Mouse (Mus musculus) kidney, postnatal 25 days (tissue): ENCODE data around the gene Uba52.
A peak's percentile ranks its signal among the peaks of the same experiment; 100 is the strongest.
"Not testable (repeated sequence)": the region's sequence is repeated elsewhere in the genome, so short reads cannot be mapped to it uniquely, and the experiment has no call there.

Experiments used
- DNase-seq, 2 experiments: peaks; one replicate each; pipeline ENCODE4 v3.0.0; 2021; ENCODE audit warnings: mixed read lengths in 2 of 2

The Uba52 gene

DNA sequence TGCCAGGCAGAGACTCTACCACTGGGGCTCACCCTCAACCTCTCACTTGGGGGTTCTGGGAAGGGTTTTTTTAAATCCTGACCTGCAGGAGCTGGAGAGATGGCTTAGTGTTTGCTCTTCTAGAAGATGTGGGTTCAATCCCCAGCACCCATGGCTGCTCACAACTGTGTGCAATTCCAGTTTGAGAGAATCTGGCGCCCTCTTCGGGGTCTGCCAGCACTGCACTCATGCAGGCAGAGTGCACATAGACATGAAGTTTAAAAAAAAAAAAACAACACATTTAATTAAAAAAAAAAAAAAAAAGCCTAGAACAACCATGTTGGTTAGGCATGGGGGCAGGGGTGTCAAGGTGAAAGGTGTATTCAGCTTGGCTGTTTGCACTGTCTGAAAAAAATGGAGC lies 19.7 kb upstream of the Uba52 start:
- DNase-seq = no peak

DNA sequence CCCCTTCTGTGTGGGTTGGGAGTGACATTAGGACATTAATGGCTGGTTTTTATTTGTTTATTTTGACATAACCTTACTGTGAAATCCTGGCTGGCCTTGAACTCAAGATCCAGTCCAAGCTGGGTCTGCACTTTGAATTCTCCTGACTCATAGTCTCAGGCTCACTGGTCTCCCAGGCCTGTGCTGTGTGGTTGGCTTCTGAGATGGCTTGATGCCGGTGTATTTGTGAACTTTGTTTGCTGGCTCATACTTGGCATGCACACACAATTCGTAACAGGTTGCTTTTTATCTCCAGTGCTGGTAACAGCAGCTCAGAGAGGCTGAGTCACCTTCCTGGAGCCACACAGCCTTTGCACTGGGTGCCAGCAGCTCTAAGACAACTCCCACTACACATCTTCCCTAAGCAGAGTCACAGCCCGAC lies 19.1 kb upstream of the Uba52 start:
- no peak for DNase-seq

DNA sequence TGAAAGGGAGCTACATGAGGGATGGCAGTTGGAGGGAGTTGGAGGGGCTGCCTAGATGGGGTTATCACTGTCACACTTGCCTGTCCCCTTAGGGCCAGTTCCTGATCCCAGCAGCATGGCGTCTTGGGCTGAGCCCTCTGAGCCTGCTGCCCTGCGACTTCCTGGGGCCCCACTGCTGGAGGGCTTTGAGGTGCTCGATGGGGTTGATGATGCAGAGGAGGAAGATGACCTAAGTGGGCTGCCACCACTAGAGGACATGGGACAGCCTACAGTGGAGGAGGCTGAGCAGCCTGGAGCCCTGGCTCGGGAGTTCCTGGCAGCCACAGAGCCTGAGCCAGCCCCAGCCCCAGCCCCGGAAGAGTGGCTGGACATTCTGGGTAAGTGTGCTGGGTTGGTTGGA lies 18.7 kb upstream of the Uba52 start:
- no peak for DNase-seq

DNA sequence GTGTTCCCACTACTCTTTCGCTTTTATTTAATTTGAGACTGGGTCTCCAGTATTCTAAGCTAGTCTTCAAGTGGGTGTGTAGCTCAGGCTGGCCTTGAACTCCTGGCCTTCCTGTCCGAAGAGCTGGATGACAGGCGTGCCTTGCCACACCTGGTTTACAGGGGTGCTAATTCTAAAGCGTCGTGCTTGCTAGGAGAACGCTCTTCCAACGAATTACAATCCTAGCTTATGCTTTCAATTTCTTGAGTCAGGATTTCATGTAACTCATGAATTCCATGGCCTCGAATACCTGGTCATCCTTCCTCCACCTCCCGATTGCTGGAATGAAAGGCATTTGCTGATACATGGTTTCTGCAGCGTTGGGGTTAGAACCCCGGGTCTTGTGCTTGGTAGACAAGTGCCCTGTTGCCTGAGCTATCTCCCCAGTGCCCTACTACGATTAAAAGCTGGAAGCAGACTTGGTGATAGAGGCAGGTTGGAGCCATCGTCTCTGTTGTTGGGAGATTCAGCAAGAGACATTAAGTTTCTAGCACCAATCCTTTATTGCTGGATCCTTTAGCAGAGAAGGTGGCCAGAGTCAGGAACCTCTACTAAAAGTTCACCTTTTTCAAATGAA lies 17.7 kb upstream of the Uba52 start:
- DNase-seq = no peak

- peak; percentile 99 for DNase-seq
These were observed 17.0 kb upstream of the Uba52 start, which contains the start of the genes Fkbp8 and Kxd1 for GRCm38 (mm10) chr8:70527512-70528181. Gene Fkbp8, plus strand, starts transcription at chr8:70527724. Gene Kxd1, minus strand, starts transcription at chr8:70527956.

- DNase-seq = no peak
These were observed 16.5 kb upstream of the Uba52 start for GRCm38 (mm10) chr8:70527111-70527511.

GRCm38 (mm10) chr8:70522592-70523403 lies 12.2 kb upstream of the Uba52 start:
- DNase-seq = peak; percentile 96 to 98

- no peak for DNase-seq
These were observed 9.0 kb upstream of the Uba52 start for GRCm38 (mm10) chr8:70519606-70520005.

DNA sequence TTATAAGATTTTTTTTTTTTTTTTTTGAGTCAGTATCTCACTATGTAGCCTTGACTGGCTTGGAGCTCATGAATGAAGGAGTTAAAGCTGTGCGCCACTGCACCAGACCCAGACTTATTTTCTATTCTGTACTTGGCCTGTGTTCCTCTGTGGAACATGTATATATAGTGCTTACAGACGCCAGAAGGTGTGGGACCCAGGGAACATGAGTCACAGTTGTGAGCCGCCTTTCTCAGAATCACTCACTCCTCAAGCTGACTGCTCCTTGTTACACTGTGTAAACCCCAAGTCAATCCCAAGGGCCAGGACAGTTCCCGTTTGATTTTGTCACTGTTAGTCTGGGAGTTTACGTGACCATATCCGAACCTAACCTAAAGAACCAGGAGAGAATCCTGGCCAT lies 8.4 kb upstream of the Uba52 start:
- no peak for DNase-seq

- DNase-seq = no peak
These were observed 7.5 kb upstream of the Uba52 start for GRCm38 (mm10) chr8:70517940-70518643.

- peak in 1 of 2 experiments; percentile 44 for DNase-seq
These were observed 2.8 kb upstream of the Uba52 start for GRCm38 (mm10) chr8:70513441-70513840.

DNA sequence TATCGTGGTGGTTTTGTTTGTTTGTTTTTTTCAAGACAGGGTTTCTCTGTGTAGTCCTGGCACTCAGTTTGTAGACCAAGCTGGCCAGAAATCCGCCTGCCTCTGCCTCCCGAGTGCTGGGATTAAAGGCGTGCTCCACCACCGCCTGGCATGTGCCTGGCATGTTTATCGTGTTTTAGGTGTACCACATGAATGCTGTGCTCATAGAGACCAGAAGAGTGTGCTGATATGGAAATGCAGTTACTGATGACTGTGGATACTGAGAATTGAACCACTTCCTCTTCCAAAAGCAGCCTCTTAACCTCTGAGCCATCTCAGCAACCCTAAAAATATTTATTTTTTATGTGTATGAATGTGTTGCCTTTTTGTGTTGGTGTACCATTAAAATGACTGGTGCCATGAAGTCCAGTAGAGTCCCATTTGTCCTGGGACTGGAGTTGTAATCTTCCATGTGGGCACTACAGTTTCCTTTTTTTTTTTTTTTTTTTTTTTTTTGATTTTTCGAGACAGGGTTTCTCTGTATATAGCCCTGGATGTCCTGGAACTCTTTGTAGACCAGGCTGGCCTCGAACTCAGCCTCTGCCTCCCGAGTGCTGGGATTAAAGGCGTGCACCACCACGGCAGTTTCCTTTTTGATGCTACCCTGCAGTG lies 1.8 kb upstream of the Uba52 start:
- DNase-seq = no peak

DNA sequence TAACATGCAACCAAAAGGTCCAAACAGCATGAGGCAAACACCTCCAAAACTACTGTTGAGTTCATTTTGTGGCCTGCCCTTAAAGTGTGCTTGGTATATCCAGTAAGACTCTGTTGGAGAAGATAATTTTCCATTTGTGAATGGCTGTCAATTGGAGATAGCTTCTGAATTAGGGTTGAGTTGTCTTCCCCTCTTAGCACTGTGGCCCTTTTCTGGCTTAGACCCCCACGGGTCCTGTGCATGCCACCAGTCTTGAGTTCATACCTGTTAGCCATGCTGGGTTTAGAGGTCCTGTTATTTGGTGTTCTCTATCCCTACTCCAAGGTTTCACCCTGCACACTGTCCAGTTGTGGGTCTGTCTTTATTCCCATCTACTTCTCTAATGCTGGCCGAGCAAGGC lies 1.2 kb upstream of the Uba52 start:
- DNase-seq = no peak

DNA sequence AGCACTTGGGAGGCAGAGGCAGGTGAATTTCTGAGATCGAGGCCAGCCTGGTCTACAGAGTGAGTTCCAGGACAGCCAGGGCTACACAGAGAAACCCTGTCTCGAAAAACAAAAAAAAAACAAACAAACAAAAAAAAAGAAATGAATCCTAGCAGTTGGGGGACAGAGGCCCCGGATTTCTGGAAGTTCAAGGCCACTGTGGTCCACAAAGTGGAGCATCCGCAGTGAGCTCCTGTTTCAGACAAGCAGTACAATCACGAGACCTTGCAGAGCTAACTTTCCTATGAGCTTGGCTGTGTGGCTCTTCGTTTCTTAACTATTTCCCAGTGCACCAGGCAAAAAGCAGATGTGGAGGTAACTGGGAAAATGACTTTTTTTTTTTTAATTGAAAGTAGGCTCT lies 573 bp upstream of the Uba52 start:
- not testable (repeated sequence) for DNase-seq

DNA sequence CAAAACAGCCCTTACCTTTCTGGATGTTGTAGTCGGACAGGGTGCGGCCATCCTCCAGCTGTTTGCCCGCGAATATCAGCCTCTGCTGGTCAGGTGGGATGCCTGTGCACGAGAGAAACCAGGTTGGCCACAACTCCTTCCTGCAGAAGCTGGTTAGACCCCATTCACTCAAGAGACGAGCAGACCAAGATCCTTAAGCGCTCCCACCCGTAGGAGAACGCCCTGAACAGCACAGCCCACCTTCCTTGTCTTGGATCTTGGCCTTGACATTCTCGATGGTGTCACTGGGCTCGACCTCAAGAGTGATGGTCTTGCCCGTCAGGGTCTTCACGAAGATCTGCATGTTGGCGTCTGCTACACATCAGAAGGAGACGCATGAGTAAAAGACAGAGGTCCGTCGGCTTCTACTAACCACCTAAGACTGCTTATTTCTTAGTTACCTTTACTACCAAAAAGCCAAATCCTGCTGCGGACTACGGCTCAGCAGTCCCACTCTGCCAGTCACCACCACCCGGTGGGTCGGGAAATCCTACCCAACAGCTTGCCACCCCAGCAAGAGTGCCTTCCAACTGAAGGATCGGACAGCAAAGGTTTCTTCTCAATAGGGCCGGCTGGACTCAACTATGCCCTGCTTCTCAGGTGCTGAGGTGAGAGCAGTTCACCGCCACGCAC lies 1.2 kb downstream of the Uba52 start:
- peak in 1 of 2 experiments; percentile 40 for DNase-seq

DNA sequence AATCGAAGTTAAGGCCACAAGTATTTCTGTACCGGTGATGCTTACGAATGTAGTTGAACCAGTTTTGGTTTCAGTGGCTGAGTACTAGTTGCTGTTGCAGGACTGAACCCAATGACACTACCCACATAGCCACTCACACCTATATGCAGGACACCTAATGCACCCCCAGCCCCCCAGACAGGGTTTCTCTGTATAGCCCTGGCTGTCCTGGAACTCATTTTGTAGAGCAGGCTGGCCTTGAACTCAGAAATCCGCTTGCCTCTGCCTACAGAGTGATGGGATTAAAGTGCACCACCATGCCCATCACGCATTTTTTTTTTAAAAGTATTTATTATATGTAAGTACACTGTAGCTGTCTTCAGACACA lies 3.6 kb downstream of the Uba52 start:
- DNase-seq = peak in 1 of 2 experiments; percentile 37

DNA sequence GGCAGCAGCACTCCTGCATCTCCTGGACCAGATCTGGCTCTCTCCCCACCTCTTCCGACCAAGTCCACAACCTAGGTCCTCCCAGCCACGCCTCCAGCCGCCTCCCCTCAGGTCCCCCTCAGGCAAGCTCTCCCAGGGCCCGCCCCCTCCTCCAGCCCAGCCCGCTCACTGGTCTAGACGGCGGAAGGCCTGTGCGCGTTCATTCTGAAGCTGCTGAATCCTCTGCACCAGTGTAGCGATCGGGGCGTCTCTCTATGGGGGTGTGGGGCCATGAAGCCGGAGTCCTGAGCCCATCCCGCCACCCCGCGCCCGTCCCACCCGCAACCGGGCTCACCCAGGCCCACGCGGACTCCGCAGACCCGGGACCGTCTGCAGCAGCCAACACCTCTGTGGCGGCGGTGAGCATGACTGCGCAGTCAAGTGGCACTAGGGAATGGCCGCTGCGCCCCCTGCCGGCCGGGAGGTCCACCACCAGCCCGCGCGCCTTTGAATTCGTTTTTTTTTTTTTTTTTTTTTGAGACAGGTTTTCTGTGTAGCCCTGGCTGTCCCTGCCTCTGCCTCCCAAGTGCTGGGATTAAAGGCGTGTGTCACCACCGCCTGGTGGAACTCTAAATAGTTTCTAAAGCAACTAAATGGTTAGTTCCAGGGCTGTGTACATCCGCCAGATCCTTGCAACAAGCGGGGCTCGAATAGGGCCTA lies 4.1 kb downstream of the Uba52 start, which contains the start of gene Rex1bd:
Rex1bd (minus strand) TSS at position 425 of the 699 bp plus-strand sequence.
- peak; percentile 97 to 99 for DNase-seq

DNA sequence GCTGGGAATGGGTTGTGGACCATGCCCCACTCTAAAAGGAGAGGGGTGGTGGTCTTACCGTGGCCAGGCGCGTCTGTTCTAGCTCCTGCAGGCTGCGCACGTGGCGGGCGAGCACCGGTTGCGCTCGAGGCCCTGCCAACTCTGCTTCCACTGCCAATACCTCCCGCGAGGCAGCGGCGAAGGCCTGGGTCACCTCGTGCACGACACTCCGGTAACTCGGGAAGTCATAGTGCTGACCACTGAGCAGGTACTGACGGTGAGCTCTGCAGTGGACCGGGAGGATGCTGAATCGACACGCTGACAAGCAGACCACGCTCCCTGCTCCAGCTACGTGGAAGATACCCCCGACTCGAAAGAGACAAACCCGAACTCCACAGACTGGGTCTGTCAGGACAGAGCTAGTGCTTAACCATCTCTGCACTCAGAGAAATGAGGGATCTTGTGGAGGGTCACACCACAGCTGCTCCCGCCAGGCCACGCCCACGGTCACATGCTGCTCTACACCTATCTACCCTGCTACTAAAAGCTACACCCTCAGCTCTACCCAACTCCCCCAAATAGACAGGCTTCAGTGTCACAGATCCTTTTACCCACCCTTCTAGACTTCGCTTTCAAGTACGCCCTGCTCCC lies 4.8 kb downstream of the Uba52 start:
- peak in 1 of 2 experiments; percentile 56 for DNase-seq

DNA sequence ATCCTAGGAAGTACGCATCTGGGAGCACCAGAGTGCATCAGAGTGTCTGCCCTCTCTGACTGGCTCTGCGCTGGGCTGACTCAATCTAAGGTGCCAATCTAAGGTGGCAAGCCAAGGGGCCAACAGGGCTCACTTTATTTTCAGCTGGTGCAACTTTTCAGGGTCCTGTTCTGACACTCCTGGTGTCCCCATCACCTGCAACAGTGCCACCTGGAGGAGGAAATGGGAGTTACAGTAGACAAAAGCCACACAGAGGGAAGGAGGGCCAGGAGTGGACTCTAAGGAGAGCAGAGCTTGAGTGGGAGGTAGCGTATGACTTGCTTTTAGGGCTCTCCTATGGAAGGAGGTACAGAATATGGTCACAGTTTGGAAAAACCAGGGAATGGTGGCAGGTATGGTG lies 5.8 kb downstream of the Uba52 start:
- DNase-seq = peak; percentile 70 to 89

DNA sequence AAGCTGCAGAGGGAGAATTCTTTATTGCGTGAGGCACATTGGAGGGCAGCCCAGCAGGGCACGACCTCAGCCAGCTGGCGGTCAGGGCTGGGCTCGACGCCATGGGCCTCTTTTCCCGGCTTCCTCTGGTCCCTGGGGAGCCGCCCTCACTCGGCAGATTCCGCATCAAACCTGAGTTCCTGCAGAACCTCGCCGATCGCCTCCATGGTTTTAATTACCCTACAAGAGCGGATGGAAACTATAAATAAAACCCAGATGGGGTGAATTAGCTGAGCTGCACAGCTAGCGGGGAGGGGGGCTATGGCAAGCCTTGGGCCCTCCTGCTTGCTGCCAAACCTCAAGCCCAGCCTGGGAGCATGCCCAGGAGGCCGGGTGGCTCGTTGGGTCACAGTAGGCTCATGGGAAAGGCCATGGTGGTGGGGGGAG lies 6.3 kb downstream of the Uba52 start:
- peak; percentile 75 to 83 for DNase-seq
